Mouse (Mus musculus): ENCODE measurements around the gene Rtbdn.
"Not testable (repeated sequence)": the region's sequence is repeated elsewhere in the genome, so short reads cannot be mapped to it uniquely, and the experiment has no call there.

Rtbdn gene

DNA sequence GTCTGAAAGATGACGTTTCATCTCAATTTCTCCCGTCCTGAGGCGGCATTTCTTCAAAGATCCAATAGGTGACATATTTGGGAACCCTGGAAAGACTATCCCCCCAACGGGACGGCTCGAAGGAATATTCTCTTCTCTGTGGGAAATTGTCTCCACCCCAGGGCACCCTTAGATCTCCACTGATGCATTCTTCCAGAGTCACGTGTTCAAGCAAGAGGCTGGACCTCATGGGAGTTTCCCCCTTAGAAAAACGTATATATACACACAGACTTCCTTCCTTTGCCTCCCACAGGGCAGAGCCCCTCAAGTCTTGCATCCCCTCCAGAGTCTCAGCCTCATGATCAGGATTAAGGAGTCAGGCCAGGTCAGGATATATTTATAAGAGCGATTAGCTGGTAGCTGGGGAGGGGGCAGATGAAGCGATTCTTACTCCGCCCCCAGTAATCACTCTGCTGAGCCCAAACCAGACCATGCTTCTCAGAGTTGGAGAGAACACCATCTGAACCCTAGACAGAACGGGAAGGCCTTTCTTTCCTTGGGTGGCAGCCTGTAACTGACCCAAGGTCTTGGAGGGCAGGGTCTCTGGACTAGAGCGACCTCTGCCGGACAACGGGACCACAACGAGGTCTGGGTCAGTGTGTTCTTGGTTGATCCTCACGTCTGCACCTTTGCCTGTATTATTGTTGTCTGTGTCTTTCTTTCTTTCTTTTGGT lies at the start of gene Rtbdn:
Gene Rtbdn, plus strand, starts transcription at position 464 of the 713 bp plus-strand sequence.
- no peak for DNase-seq

DNA sequence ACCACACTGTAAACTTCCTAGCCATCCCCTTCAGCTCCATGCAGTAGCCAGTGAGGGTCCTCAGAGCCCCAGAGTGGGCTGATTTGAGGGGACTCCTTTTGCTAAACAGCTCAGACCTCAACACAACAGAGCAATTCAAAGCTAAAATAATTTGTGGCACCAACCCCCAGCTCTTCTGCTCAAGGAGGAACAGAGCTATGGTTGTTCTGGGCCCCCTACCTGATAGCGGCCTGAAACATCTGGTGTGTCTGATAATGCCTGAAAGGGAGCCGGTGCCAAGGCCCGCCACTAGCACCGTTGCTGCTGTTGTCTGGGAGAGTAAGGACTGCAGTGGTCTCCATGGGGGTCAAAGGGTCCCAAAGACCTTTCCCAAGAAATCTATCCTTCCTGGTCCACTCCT lies 45.7 kb upstream of the Rtbdn start:
- no peak for DNase-seq

DNA sequence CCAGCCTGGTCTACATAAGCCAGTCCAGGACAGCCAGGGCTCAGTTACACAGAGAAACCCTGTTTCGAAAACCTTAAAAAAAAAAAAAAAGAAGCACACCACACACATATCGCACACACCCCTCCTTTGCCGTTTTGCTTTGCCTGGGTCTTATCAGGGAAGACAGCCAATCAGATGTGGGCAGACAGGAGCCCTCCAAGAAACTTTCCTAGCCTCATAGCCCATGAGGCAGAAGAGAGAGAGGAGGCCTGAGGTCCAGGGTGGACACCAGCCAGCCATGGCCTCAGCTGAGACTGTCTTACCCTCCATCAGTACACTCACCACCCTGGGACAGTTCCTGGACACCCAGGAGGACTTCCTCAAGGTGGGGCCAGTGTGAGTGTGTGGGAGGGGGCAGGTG lies 45.0 kb upstream of the Rtbdn start, which contains the start of gene Klf1:
Gene Klf1, plus strand, starts transcription at position 177 of the 400 bp plus-strand sequence.
- no peak for DNase-seq

DNA sequence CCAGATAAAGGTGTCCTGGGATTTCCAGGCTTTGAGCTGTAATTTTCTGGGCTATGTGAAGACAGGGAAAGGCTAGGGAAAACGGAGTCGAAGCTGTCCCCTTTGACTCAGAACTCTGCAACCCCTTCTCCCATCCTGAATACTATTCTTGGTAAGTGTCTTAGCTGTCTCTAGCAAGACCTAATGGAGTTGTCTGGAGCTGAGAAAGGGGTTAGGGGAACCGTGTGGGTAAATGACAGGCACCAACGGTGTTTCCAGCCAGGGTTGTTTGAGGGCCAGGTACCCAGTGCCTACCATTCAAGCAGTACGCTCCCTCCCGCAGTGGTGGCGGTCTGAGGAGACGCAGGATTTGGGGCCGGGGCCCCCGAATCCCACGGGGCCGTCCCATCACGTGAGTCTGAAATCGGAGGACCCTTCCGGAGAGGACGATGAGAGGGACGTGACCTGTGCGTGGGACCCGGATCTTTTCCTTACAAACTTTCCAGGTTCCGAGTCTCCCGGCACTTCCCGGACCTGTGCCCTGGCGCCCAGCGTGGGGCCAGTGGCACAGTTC lies 44.3 kb upstream of the Rtbdn start:
- no peak for DNase-seq

DNA sequence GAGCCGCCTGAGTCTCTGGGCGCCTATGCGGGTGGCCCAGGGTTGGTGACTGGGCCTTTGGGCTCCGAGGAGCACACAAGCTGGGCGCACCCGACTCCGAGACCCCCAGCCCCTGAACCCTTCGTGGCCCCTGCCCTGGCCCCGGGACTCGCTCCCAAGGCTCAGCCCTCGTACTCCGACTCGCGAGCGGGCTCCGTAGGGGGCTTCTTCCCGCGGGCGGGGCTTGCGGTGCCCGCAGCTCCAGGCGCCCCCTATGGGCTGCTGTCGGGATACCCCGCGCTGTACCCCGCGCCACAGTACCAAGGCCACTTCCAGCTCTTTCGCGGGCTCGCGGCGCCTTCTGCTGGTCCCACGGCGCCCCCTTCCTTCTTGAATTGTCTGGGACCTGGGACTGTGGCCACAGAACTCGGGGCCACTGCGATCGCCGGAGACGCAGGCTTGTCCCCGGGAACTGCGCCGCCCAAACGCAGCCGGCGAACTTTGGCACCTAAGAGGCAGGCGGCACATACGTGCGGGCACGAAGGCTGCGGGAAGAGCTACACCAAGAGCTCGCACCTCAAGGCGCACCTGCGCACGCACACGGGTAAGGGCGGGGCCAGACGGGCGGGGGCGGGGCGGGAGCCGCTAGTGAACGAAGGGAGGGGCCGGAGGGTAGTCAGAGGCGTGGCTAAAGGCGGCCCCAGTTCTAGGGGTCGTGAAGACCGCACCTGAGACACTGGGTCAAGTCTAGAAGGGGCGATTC lies 43.7 kb upstream of the Rtbdn start:
- peak; percentile 88 to 90 for DNase-seq

DNA sequence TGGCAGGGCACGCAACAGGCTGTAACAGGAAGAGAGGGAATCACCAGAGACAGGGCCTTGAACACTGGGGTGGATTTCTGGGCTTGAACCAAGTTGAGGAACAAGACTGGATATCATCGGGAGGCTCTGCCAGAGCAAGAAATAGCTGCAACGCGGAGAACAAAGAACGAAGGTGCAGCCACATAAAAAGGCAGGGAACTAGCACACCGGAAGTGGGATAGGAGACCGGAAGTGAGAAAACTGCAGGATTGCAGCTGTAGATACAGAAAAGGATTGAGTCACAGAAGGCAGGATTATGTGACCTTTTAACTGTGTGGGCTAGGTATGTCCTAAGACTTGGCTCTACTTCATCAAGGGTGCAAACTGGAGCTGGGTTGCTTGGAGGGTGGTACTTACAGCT lies 42.4 kb upstream of the Rtbdn start:
- no peak for DNase-seq

DNA sequence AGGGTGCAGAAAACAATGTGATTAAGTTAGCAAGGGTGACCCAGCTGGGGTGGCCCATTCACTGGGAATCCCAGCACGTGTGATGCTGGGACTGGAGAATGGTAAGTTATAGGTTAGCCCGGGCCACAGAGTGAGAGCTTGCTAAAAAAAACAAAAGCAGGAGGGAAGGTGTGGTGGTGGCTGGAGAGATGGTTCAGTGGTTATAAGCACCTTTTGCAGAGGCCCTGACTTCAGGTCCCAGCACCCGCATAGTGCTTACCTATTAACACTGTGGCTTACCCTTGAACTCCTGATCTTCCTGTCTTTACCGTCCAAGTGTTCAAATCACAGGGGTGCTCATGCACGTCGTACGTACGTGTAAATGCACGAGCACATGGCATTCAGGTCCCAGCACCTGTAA lies 39.8 kb upstream of the Rtbdn start:
- no peak for DNase-seq

DNA sequence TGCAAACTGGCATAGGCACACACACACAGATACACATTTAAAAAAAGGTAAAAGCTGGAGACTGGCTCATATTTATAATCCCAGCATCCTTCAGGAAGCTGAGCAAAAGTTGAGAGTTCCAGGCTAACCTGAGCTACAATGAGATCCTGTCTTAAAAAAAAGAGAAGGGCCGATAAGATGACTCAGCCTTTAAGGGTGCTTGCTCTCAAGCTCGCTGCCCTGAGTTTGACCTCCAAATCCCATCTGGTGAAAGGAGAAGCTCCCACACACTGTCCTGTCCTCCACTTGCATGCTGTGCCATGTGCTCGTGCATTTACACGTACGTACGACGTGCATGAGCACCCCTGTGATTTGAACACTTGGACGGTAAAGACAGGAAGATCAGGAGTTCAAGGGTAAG lies 39.3 kb upstream of the Rtbdn start:
- no peak for DNase-seq

DNA sequence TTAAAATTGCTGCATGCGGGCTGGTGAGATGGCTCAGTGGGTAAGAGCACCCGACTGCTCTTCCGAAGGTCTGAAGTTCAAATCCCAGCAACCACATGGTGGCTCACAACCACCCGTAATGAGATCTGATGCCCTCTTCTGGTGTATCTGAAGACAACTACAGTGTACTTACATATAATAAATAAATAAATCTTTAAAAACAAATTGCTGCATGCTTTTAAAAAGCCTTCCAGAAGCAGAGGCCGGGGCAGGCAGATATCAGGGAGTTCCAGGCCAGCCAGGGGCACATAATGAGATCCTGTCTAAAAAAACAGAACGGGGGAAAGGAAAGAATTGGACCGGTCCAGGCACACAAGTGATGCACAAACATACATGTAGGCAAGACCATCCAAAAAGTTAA lies 38.8 kb upstream of the Rtbdn start:
- not testable (repeated sequence) for DNase-seq

DNA sequence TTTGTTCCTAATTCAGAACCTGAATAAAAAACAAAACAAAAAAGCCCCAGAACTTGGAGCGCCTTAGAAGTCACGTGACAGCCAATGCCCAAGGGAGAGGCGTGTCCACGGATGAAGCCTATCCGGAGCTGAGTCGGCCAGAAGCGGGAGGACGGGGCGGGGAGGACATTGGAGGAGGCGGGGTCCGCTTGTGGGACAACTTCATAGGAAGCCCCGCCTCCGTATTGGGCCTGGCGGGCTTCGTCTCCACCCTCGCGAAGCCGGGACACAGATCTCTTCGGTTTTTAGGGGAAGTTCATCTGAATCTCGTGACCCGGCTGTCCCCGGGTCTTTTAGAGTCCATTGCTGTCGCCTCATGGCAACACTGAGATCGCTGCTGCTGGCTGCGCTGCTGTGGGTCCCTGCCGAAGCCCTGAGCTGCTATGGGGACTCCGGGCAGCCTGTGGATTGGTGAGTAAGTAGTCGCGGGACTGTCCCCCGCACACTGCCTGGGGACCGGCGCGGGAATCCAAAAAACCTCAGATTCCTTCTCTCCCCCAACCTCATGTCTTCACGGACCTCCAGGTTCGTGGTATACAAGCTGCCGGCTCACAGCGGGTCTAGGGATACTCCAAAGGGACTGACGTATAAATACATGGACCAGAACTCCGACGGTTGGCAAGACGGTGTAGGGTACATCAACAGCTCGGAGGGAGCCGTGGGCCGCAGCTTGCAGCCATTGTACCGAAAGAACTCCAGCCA lies 38.2 kb upstream of the Rtbdn start, which contains the start of gene Dnase2a:
Gene Dnase2a, plus strand, starts transcription at position 140 of the 741 bp plus-strand sequence.
- peak; percentile 83 to 87 for DNase-seq

DNA sequence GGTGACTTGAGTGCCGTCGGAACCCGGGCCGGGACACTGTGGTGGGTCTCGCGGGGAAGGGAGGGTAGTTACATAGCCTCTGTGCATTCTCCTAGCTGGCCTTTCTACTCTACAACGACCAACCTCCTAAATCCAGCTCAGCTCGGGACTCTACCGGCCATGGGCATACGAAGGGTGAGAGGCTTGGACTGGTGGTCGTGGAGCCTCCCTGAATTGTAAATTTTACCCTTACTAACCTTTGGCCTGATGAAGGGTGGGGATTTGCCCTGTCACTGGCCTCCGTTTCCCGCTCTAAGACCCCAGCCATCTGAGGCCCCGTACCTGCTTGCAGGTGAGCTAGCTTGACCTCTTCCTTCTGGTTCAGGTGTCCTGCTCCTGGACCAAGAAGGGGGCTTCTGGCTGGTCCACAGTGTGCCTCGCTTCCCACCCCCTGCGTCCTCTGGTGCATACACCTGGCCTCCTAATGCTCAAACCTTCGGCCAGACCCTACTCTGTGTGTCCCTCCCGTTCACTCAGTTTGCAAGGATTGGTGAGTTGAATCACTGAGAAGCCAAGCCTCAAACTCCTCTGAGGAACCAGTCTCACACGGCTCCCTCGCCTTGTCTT lies 37.5 kb upstream of the Rtbdn start:
- DNase-seq, result no peak

DNA sequence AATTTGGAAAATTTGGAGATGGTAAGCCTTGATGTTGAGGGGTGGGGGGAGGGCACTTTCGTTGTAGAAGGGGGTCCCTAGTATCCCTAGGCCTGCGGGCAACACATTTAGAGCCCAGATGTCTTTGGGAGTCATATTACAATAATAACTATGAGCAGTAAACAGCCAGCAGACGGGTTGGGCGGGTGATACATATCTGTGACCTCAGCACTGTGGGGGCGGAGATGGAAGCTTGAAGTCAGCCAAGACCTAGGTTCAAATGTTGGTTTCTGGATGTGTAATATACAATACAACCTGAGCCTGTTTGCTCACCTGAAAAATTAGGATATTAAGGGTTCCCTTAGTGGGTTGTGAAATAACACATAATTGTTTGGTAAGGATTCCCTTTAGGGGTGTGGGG lies 36.8 kb upstream of the Rtbdn start:
- DNase-seq, result no peak

DNA sequence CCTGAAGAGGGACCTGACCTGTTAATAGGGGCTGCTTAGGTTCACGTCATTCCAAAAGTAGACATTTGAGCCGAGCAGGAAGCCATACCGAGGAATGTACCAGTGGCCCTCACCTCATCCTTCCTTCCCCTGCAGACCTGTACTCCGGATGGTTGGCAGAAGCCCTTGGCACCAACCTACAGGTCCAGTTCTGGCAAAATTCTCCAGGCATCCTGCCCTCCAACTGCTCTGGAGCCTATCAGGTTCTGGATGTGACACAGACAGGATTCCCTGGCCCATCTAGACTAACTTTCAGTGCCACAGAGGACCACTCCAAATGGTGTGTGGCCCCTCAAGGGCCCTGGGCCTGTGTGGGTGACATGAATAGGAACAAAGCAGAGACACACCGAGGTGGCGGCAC lies 36.2 kb upstream of the Rtbdn start:
- DNase-seq, result no peak

DNA sequence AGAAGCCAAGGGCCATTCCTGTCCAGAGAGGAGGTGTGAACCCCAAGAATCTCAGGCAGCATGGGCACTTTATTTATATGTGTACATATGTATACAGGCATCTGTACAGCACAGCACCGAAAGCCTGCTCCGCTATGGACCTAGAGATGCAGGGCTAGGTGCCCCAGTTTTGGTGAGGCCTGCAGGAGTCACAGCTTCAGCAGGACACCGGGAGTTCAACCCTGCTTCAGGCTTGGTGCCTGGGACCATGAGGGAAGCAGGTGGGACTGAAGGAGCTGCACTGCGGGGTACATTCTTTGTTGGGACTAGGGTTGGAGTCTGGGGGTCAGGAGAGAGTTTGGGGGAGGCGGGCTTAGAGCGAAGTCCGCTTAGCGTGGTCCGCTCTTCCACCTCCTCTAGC lies 34.9 kb upstream of the Rtbdn start:
- no peak for DNase-seq

DNA sequence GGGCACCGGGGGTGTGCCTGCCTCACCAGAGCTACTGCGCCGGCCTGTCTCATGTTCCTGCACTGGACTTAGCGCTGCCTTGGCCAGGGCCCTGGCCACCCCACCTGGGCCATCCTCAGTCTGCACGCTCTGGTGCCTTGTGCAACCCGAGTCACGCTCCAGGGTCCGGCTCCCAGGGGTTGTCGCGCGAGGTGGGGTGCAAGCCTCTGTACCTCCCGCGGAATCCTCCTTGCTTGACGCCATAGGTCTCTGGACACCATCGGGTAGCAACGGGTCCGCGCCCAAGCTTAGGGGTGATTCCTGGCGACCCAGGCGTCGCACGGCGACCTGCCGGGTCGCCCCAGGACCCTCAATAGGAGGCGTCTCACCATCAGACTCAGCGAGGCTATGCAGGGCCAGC lies 34.4 kb upstream of the Rtbdn start:
- no peak for DNase-seq

DNA sequence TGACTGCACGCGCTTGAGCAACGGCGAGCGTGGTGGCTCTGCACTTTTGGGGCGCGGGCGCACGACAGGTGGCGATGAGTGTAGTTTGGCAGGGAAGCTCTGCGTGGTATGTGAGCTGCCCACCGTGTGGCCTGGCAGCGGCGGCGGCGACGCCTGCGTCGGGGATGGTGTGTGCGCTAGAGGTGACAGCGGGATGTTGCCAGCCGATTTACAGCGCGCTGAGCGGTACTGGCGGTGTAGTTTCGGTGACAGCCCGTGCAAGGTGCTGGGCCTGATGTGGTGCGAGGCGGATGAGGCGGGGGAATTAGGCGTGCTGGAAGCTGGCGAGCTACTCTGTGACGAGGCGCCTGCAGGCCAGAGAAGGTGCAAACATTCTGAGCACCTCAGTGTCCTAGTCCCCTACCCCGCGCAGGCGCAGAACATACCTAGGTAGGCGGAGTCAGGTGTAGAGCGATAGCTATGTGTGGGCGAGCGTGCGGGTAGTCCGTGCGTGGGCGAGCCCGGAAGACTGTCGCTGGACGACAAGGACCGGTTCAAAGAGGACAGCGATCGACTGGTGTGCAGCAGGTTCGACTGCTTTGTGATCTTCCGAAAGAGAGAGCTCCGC lies 33.8 kb upstream of the Rtbdn start:
- DNase-seq, result peak; percentile 71 to 85

DNA sequence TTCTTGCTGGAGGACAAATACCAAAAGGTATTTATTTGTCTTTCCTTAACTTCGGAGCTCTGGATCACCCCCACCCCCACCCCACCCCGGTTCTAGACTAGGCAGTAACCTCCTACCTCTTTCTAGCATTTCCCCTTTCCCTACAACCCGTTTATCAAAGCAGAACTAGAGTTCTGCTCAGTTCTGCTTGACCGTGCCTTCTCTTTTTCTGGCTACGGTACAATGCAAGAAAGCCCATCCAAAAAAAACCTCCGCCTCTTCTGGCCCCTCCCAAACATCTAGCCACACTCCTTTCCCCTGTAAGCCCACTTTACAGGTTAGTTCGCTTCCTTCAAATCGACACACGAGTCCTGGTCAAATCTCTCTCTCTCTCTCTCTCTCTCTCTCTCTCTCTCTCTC lies 33.3 kb upstream of the Rtbdn start:
- no peak for DNase-seq

DNA sequence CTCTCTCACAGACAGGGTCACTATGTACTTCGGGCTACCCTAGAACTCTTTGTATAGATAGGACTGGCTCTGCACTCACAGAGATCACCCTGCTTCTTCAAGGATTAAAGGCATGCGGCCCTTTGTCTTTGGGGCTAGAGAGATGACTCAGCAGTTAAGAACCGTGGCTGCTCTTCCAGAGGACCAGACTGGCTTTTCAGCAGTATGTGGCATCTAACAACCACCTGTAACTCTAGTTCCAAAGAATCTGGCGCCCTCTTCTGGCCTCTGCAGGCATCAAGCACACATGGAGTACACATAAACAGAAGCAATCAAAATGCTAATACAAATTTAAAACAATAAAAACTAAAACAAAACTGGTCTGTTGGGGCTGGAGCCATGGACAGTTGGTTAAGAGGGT lies 32.8 kb upstream of the Rtbdn start:
- no peak for DNase-seq

DNA sequence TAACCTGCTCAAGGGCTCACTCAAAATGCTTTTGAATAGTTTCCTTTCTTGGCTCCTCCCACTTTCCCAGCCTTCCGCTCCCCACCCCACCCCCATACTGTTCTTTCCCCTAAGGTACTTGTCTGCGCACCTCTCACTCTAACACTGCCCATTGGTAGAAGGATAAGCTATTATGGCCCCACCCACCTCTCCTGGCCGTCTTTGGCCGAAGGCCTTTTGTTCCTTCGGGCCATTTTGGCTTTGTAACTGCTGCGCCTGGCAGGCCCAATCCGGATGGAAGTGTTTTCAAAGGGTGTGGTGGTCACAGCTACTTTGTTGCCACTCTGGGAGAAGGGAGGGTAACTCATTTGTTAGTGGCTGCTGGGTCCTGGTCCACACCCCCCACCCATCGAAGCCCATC lies 31.5 kb upstream of the Rtbdn start:
- DNase-seq, result no peak

DNA sequence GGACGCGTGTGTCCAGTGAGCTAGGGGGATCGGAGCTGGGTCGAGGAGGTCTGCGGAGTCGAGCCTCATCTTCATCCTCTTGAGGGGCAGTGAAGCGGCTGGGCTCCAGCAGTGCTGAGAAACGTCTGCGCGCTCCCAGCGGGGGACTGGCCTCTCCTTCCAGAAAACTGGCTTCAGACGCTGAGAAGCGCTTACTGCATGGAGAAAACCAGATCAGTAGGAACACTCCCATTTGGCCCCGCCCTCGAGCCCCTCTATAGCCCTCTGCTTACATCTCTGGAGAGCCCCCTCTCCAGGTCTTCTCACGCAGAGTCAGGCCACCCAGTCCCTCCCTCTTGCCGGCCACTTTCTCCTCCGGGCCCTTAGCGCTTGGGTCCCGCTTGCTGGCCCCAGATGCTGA lies 29.0 kb upstream of the Rtbdn start:
- no peak for DNase-seq

DNA sequence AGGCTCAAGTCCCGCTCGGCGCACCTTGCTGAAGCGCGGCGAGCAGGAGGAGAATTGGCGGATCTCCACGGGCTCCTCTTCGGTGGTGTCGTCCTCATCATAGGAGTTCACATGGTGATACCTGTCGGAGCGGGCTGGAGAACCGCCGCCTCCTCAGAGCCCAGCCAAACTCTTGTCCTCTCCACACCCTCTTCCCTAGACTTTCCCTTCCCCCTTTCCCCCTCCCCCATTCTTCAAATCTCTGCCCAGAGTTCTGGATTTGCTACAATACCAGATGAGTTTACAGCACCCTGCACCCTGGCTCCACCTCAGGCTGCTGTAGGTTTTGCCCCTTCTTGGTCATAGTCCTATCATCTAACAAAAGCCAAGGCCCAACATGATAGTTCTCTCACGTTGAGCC lies 28.1 kb upstream of the Rtbdn start:
- DNase-seq, result no peak

DNA sequence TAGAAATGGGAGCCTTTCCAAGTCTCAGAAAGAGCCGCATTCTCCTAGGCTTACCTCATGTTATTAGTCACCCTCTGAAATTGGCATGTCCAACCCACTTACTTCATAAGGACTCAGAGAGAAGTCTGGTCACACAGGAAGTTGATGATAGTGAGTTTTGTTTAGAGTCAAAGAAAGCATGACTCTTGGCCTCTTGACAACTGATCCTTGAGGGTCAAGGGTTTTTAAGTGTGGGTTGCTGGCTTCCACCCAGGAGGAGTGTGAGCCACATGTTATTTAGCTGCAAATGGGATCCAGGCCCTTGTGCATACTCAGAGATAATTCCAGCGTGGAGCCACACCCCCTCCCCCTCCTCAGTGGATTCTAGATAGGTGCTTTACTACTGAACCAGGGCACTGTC lies 25.2 kb upstream of the Rtbdn start:
- DNase-seq, result no peak

DNA sequence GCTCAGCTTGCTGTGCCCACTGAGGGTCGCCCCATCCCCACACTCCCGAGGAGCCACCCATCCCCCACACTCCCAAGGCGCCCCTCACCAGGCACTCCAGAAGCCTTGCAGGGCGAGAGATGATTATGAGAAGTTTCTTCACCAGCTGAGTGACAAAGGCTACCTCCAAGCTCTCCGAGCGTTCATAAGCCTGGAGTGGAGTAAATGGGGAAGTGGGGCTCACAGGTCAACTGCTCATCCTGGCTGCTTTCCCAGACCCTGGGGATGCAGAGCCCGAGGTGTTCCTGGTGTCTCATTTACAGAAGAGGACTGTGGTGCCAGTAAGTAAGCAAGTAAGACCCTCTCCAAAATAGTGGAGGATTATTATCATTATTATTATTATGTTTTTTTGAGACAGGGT lies 21.2 kb upstream of the Rtbdn start:
- no peak for DNase-seq
